Mouse (Mus musculus) MN1 (cell line): ENCODE data around the gene Dnajb1.
A peak's percentile ranks its signal among the peaks of the same experiment; 100 is the strongest.
"Not testable (repeated sequence)": the region's sequence is repeated elsewhere in the genome, so short reads cannot be mapped to it uniquely, and the experiment has no call there.

Source experiments
- DNase-seq: peaks from one replicate; pipeline ENCODE4 v3.0.0-alpha.2; 2016; ENCODE audit warnings: low spot score

Dnajb1 gene

GRCm38 (mm10) chr8:83607661-83608397, at the start of gene Dnajb1, which contains the start of gene Tecr:
Gene Dnajb1, plus strand, starts transcription at chr8:83608193.
Gene Tecr, minus strand, starts transcription at chr8:83607971.
- DNase-seq, result peak; percentile 100

- DNase-seq, result no peak
Measured at GRCm38 (mm10) chr8:83562669-83563068, 45.3 kb upstream of the Dnajb1 start.

- no peak for DNase-seq
Measured at GRCm38 (mm10) chr8:83563246-83563645, 44.7 kb upstream of the Dnajb1 start.

GRCm38 (mm10) chr8:83565731-83566375, 42.1 kb upstream of the Dnajb1 start:
- no peak for DNase-seq

- peak; percentile 91 for DNase-seq
Measured at GRCm38 (mm10) chr8:83566469-83567395, 41.3 kb upstream of the Dnajb1 start, which contains the start of gene Ndufb7. Gene Ndufb7, plus strand, starts transcription at chr8:83566671.

- DNase-seq, result peak; percentile 32
Measured at GRCm38 (mm10) chr8:83567668-83568067, 40.3 kb upstream of the Dnajb1 start.

GRCm38 (mm10) chr8:83568128-83568527, 39.9 kb upstream of the Dnajb1 start:
- no peak for DNase-seq

- DNase-seq, result no peak
Measured at GRCm38 (mm10) chr8:83568755-83569154, 39.2 kb upstream of the Dnajb1 start.

- DNase-seq, result no peak
Measured at GRCm38 (mm10) chr8:83569165-83569564, 38.8 kb upstream of the Dnajb1 start.

- no peak for DNase-seq
Measured at GRCm38 (mm10) chr8:83570272-83571000, 37.6 kb upstream of the Dnajb1 start.

GRCm38 (mm10) chr8:83571001-83571340, 37.0 kb upstream of the Dnajb1 start:
- not testable (repeated sequence) for DNase-seq

- no peak for DNase-seq
Measured at GRCm38 (mm10) chr8:83571791-83572190, 36.2 kb upstream of the Dnajb1 start.

GRCm38 (mm10) chr8:83572246-83572812, 35.7 kb upstream of the Dnajb1 start:
- no peak for DNase-seq

GRCm38 (mm10) chr8:83573140-83573875, 34.7 kb upstream of the Dnajb1 start:
- no peak for DNase-seq

GRCm38 (mm10) chr8:83574631-83575315, 33.2 kb upstream of the Dnajb1 start:
- DNase-seq, result no peak

- no peak for DNase-seq
Measured at GRCm38 (mm10) chr8:83575561-83576515, 32.2 kb upstream of the Dnajb1 start.

- DNase-seq, result no peak
Measured at GRCm38 (mm10) chr8:83576516-83576895, 31.5 kb upstream of the Dnajb1 start.

- DNase-seq, result no peak
Measured at GRCm38 (mm10) chr8:83576921-83577320, 31.1 kb upstream of the Dnajb1 start.

- no peak for DNase-seq
Measured at GRCm38 (mm10) chr8:83577384-83577791, 30.6 kb upstream of the Dnajb1 start.
